Mouse (Mus musculus): ENCODE data around the gene Vmn1r25.
"Not testable (repeated sequence)": the region's sequence is repeated elsewhere in the genome, so short reads cannot be mapped to it uniquely, and the experiment has no call there.

Vmn1r25 gene

GRCm38 (mm10) chr6:57980710-57981109, at the start of gene Vmn1r25:
Gene Vmn1r25 (minus strand): TSS chr6:57980810.
- DNase-seq (ENCODE audit: low spot score in 2 of 2), result no peak

- DNase-seq (ENCODE audit: low spot score in 2 of 2), result not testable (repeated sequence)
These were observed 36.9 kb upstream of the Vmn1r25 start for GRCm38 (mm10) chr6:58017478-58017877.

- no peak for DNase-seq (ENCODE audit: low spot score in 2 of 2)
These were observed 34.4 kb upstream of the Vmn1r25 start, which contains the start of gene Vmn1r26 for GRCm38 (mm10) chr6:58015059-58015458. Gene Vmn1r26 (minus strand): TSS chr6:58015159.

- DNase-seq (ENCODE audit: low spot score in 2 of 2), result not testable (repeated sequence)
These were observed 19.2 kb downstream of the Vmn1r25 start, which contains the start of gene Vmn1r24 for GRCm38 (mm10) chr6:57961403-57961802. Gene Vmn1r24 (minus strand): TSS chr6:57961503.
